In the genomic region with DNA sequence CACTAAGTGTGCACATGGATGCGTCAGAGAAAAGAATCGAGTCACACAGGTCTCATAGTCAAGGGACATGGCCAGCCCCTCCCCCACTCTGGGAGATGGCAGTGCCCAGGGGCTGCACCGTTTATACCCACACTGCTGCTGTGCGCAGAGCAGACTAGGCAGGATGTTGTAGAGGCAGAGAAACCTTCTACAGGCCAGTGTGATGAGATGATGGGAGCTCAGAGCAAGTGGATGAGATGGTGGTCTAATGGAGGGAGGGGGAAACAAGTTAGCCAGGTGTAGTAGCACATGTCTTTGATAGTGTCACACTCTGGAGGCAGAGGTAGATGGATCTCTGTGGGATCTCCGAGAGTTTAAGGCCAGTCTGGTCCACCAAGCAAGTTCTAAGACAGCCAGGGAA, we compare ENCODE assay signal across 32 mouse cellular contexts.
"Had no signal": no experiment of that assay in that cellular context is flagged by ENCODE, and none has a peak within 500 bp of the region (broad histone marks: within the 10 kb centered on the region; RNA-seq: fewer than 3 reads in every experiment).

No protein-coding gene starts in this region.

- H3K9me3 ChIP-seq: heart, embryonic 10.5 days; heart, embryonic 12.5 days; heart, embryonic 13.5 days; heart, embryonic 15.5 days; hindbrain, embryonic 12.5 days; hindbrain, embryonic 13.5 days; hindbrain, embryonic 15.5 days; intestine, embryonic 15.5 days had no signal

- H3K27ac ChIP-seq: heart, embryonic 10.5 days; heart, embryonic 13.5 days; heart, embryonic 15.5 days; hindbrain, embryonic 12.5 days; hindbrain, embryonic 13.5 days; hindbrain, embryonic 14.5 days; hindbrain, embryonic 15.5 days; hindbrain, postnatal 0 days; intestine, embryonic 15.5 days; kidney, postnatal 0 days; layer of hippocampus, adult 2 months; left cerebral cortex, adult 2 months had no signal

- ATAC-seq: hindbrain, postnatal 0 days; inflammation-experienced regulatory T-cells, adult 6 months; intestine, embryonic 15.5 days; intestine, embryonic 16.5 days; intestine, postnatal 0 days had no signal

- H3K9ac ChIP-seq: heart, embryonic 12.5 days; heart, embryonic 13.5 days; heart, embryonic 15.5 days; hindbrain, embryonic 12.5 days; hindbrain, embryonic 13.5 days; hindbrain, embryonic 14.5 days; hindbrain, embryonic 15.5 days; intestine, embryonic 15.5 days had no signal

- H3K36me3 ChIP-seq: heart, embryonic 10.5 days; heart, embryonic 12.5 days; heart, embryonic 13.5 days; heart, embryonic 15.5 days; hindbrain, embryonic 12.5 days; hindbrain, embryonic 13.5 days; hindbrain, embryonic 15.5 days; intestine, embryonic 15.5 days had no signal

- H3K4me2 ChIP-seq: heart, embryonic 12.5 days; heart, embryonic 13.5 days; heart, embryonic 15.5 days; hindbrain, embryonic 12.5 days; hindbrain, embryonic 13.5 days; hindbrain, embryonic 14.5 days; hindbrain, embryonic 15.5 days; intestine, embryonic 15.5 days had no signal

- H3K4me1 ChIP-seq: heart, embryonic 10.5 days; heart, embryonic 12.5 days; heart, embryonic 13.5 days; heart, embryonic 15.5 days; hindbrain, embryonic 12.5 days; hindbrain, embryonic 13.5 days; hindbrain, embryonic 15.5 days; intestine, embryonic 15.5 days had no signal

- H3K27me3 ChIP-seq: heart, embryonic 12.5 days; heart, embryonic 13.5 days; heart, embryonic 15.5 days; hindbrain, embryonic 12.5 days; hindbrain, embryonic 13.5 days; intestine, embryonic 15.5 days had no signal

- H3K4me3 ChIP-seq: heart, embryonic 10.5 days; heart, embryonic 12.5 days; heart, embryonic 13.5 days; heart, embryonic 15.5 days; hindbrain, embryonic 12.5 days; hindbrain, embryonic 13.5 days; hindbrain, embryonic 15.5 days; intestine, embryonic 15.5 days; layer of hippocampus, adult 2 months; left cerebral cortex, adult 2 months had no signal

- DNase-seq: heart, postnatal 10 days; heart, postnatal 14 days; heart, postnatal 36 days; heart, postnatal 4 days; kidney, adult 11 months; kidney, adult 18-20 months; kidney, adult 2 months; kidney, adult 8-10 months; kidney, adult 9 months; kidney, postnatal 10 days; kidney, postnatal 14 days; kidney, postnatal 25 days; kidney, postnatal 36 days; kidney, postnatal 4 days; layer of hippocampus, adult 9-11 months; layer of hippocampus, postnatal 36 days had no signal
